Mouse (Mus musculus) MEL (cell line): ENCODE results near the gene Cep89. TPM values are rescaled to one million over a fixed set of nuclear protein-coding genes. Genes with fewer than 3 reads are reported as not detected.
A peak's percentile ranks its signal among the peaks of the same experiment; 100 is the strongest.

Experiments
- DNase-seq: peaks from one replicate; pipeline ENCODE4 v3.0.0; 2011; ENCODE audit warnings: low read depth, low spot score
- H3K27ac ChIP-seq: 2 replicates; pipeline ENCODE4 v1.5.1; 2012; ENCODE audit warnings: low read depth, mild to moderate bottlenecking, control low read depth, low read length, moderate library complexity; ENCODE audit not compliant: control insufficient read depth
- H3K27me3 ChIP-seq, 2 experiments: fragments of 150-350 bp in 1 of 2; sonication (generic) in 1 of 2; 2 replicates each; pipeline ENCODE4 v1.6.1; 2012; ENCODE audit warnings: low read length in 2 of 2, mild to moderate bottlenecking in 2 of 2, improper control_type of control experiment in 1 of 2, moderate library complexity in 1 of 2; ENCODE audit not compliant: insufficient read depth in 2 of 2, control insufficient read depth in 1 of 2
- H3K36me3 ChIP-seq, 2 experiments: 2 replicates each; pipeline ENCODE4 v1.6.1; 2012 to 2014; ENCODE audit warnings: low read length in 2 of 2, improper control_type of control experiment in 1 of 2, inconsistent platforms in 1 of 2, mild to moderate bottlenecking in 1 of 2; ENCODE audit not compliant: insufficient read depth in 2 of 2, control insufficient read depth in 1 of 2
- H3K4me1 ChIP-seq, 2 experiments: fragments of 150-350 bp in 1 of 2; sonication (generic) in 1 of 2; 2 replicates each; pipeline ENCODE4 v1.6.1; 2012; ENCODE audit warnings: low read length in 2 of 2, improper control_type of control experiment in 1 of 2, mild to moderate bottlenecking in 1 of 2; ENCODE audit not compliant: insufficient read depth in 2 of 2, control insufficient read depth in 1 of 2
- H3K4me3 ChIP-seq, 2 experiments: fragments of 150-350 bp in 1 of 2; sonication (generic) in 1 of 2; 2 replicates each; pipeline ENCODE4 v1.5.1; 2012; ENCODE audit warnings: low read depth in 2 of 2, low read length in 2 of 2, mild to moderate bottlenecking in 2 of 2, moderate library complexity in 2 of 2, control low read depth in 1 of 2, improper control_type of control experiment in 1 of 2; ENCODE audit not compliant: control insufficient read depth in 1 of 2, insufficient read depth in 1 of 2
- H3K79me2 ChIP-seq: 2 replicates; pipeline ENCODE4 v1.6.1; 2012; ENCODE audit warnings: mild to moderate bottlenecking, low read length, moderate library complexity; ENCODE audit not compliant: control insufficient read depth, poor library complexity, insufficient read depth
- H3K9ac ChIP-seq: 2 replicates; pipeline ENCODE4 v1.6.1; 2012; ENCODE audit warnings: low read depth, mild to moderate bottlenecking, control low read depth, low read length, moderate library complexity; ENCODE audit not compliant: control insufficient read depth, poor library complexity, severe bottlenecking
- H3K9me3 ChIP-seq: fragments of 150-350 bp; sonication (generic); replicated peaks from 2 replicates; pipeline ENCODE4 v1.6.1; 2012; ENCODE audit warnings: mild to moderate bottlenecking, low read length, improper control_type of control experiment, moderate library complexity; ENCODE audit not compliant: insufficient read depth
- BHLHE40 ChIP-seq: IDR thresholded peaks from 2 replicates; pipeline ENCODE4 v1.6.1; 2012; ENCODE audit warnings: low read depth, mild to moderate bottlenecking, inconsistent platforms, low read length, improper control_type of control experiment, borderline replicate concordance
- CTCF ChIP-seq, 3 experiments: IDR thresholded peaks in 2 of 3; conservative IDR thresholded peaks in 1 of 3; 2 replicates each; pipeline ENCODE4 v1.5.1; 2011 to 2012; ENCODE audit warnings: low read length in 3 of 3, low read depth in 2 of 3, mild to moderate bottlenecking in 2 of 3, improper control_type of control experiment in 1 of 3, inconsistent platforms in 1 of 3, mixed read lengths in 1 of 3, moderate library complexity in 1 of 3; ENCODE audit not compliant: control insufficient read depth in 1 of 3, insufficient read depth in 1 of 3, poor library complexity in 1 of 3, severe bottlenecking in 1 of 3
- EP300 ChIP-seq, 2 experiments: IDR thresholded peaks; 2 replicates each; pipeline ENCODE4 v1.6.1; 2011; ENCODE audit warnings: improper control_type of control experiment in 2 of 2, low read length in 2 of 2, low read depth in 1 of 2, mild to moderate bottlenecking in 1 of 2
- GABPA ChIP-seq: IDR thresholded peaks from 2 replicates; pipeline ENCODE4 v1.6.1; 2012; ENCODE audit warnings: low read depth, mild to moderate bottlenecking, inconsistent platforms, low read length, improper control_type of control experiment, moderate library complexity
- MAFK ChIP-seq: IDR thresholded peaks from 2 replicates; pipeline ENCODE4 v1.6.1; 2011; ENCODE audit warnings: low read depth, mild to moderate bottlenecking, low read length, improper control_type of control experiment, borderline replicate concordance
- MAX ChIP-seq: IDR thresholded peaks from 2 replicates; pipeline ENCODE4 v1.6.1; 2011; ENCODE audit warnings: low read length, improper control_type of control experiment
- MAZ ChIP-seq: IDR thresholded peaks from 2 replicates; pipeline ENCODE4 v1.6.1; 2012; ENCODE audit warnings: low read depth, mild to moderate bottlenecking, inconsistent platforms, low read length, improper control_type of control experiment
- MYC ChIP-seq: IDR thresholded peaks from 2 replicates; pipeline ENCODE4 v1.6.1; 2011; ENCODE audit warnings: low read depth, mild to moderate bottlenecking, low read length, improper control_type of control experiment, moderate library complexity
- NELFE ChIP-seq: IDR thresholded peaks from 2 replicates; pipeline ENCODE4 v1.6.1; 2011; ENCODE audit warnings: low read depth, low read length, improper control_type of control experiment
- NRF1 ChIP-seq: IDR thresholded peaks from 2 replicates; pipeline ENCODE4 v1.6.1; 2014; ENCODE audit warnings: low read depth, mild to moderate bottlenecking, inconsistent platforms, low read length, improper control_type of control experiment, moderate library complexity; ENCODE audit not compliant: poor library complexity, insufficient read depth, severe bottlenecking
- POLR2AphosphoS2 ChIP-seq: IDR thresholded peaks from 2 replicates; pipeline ENCODE4 v1.6.1; 2011; ENCODE audit warnings: low read length, improper control_type of control experiment
- POLR2AphosphoS5 ChIP-seq: IDR thresholded peaks from 2 replicates; pipeline ENCODE4 v1.6.1; 2012; ENCODE audit warnings: low read depth, borderline replicate concordance, mild to moderate bottlenecking, inconsistent platforms, low read length, moderate library complexity, mixed read lengths
- RAD21 ChIP-seq: IDR thresholded peaks from 2 replicates; pipeline ENCODE4 v1.6.1; 2011; ENCODE audit warnings: mild to moderate bottlenecking, low read depth, low read length, improper control_type of control experiment
- SIN3A ChIP-seq: IDR thresholded peaks from 2 replicates; pipeline ENCODE4 v1.6.1; 2012; ENCODE audit warnings: low read length, improper control_type of control experiment, inconsistent platforms
- TAL1 ChIP-seq: IDR thresholded peaks from 2 replicates; pipeline ENCODE4 v1.6.1; 2012; ENCODE audit warnings: mild to moderate bottlenecking, inconsistent platforms, low read length, moderate library complexity, mixed read lengths
- TBP ChIP-seq: IDR thresholded peaks from 2 replicates; pipeline ENCODE4 v1.8.0; 2011; ENCODE audit warnings: low read depth, low read length, improper control_type of control experiment
- USF2 ChIP-seq, 2 experiments: IDR thresholded peaks; 2 replicates each; pipeline ENCODE4 v1.6.1; 2011 to 2012; ENCODE audit warnings: improper control_type of control experiment in 2 of 2, low read length in 2 of 2, borderline replicate concordance in 1 of 2, inconsistent platforms in 1 of 2, low read depth in 1 of 2, mild to moderate bottlenecking in 1 of 2; ENCODE audit not compliant: insufficient read depth in 1 of 2
- polyA plus RNA-seq, 2 experiments: library from polyadenylated mRNA; stranded (reverse) in 1 of 2; unstranded in 1 of 2; fragments of >175 nt in 1 of 2; fragments of >200 nt in 1 of 2; gene quantifications; 2 replicates each; pipeline versions ENCODE4 v1.2.1 to v1.2.4; 2012; ENCODE audit warnings: low replicate concordance in 2 of 2, low read depth in 1 of 2; ENCODE audit not compliant: insufficient read length in 2 of 2, insufficient read depth in 1 of 2, missing spikeins in 1 of 2
- total RNA-seq: library from RNA; depleted of rRNA; stranded (reverse); fragments of 300-350 nt; gene quantifications from 2 replicates; pipeline ENCODE4 v1.2.3, GENCODE M21; 2012; rRNA removed

Cep89 gene
- total and polyA plus RNA-seq, 3 experiments: 15.8 to 44.5 TPM; not detected in 1

- Histone ChIP-seq H3K27me3 (peaks cover 0 to 6% of the 10 kb centered on the region in 2 experiments; a peak in 2 of 4 replicates), H3K27ac (no peak overlapping the region), H3K79me2 (no peaks in the 10 kb centered on the region), H3K36me3 (no peaks in the 10 kb centered on the region), H3K4me1 (no peaks in the 10 kb centered on the region), H3K9ac (no peak overlapping the region), H3K4me3 (no peak overlapping the region), H3K9me3 (no peaks in the 10 kb centered on the region)
- DNase-seq: peak; percentile 10
- TF ChIP-seq NELFE (no peak), GABPA (no peak), TBP (no peak), MAZ (no peak), CTCF (IDR thresholded peaks at IDR 0.05 in 2 of 3, conservative IDR thresholded peaks at IDR 0.05 in 1 of 3; ENCODE audit: control insufficient read depth in 1 of 3, insufficient read depth in 1 of 3, low read depth in 2 of 3, low read length in 3 of 3, poor library complexity in 1 of 3, severe bottlenecking in 1 of 3) (no peak), NRF1 (no peak), EP300 (IDR thresholded peaks at IDR 0.05; ENCODE audit: low read depth in 1 of 2, low read length in 2 of 2) (no peak), MAFK (no peak), POLR2AphosphoS5 (no peak), BHLHE40 (peak; percentile 95), TAL1 (no peak), USF2 (IDR thresholded peaks at IDR 0.05; ENCODE audit: borderline replicate concordance in 1 of 2, insufficient read depth in 1 of 2, low read depth in 1 of 2, low read length in 2 of 2) (no peak), SIN3A (no peak), MYC (no peak), POLR2AphosphoS2 (no peak), MAX (0 out of 2 replicates have a peak, but pooled peaks have one; percentile 32), RAD21 (no peak)
These were observed 89.7 kb downstream of the Cep89 start for GRCm38 (mm10) chr7:35486553-35486952.

Other genes starting within 250 kb of the Cep89 start
- gene Slc7a10, start 210.7 kb upstream of the Cep89 start, total RNA-seq: not detected in 2 replicates
- gene Slc7a10, start 210.7 kb upstream of the Cep89 start, polyA plus RNA-seq: not detected
- gene Lrp3, start 181.5 kb upstream of the Cep89 start, total RNA-seq: not detected in 2 replicates
- gene Lrp3, start 181.5 kb upstream of the Cep89 start, polyA plus RNA-seq: not detected
- gene Gpatch1, start 78.6 kb upstream of the Cep89 start, total RNA-seq: 7.9 and 8.5 TPM in 2 replicates
- 10 to 100 TPM in 1 of 2 experiments, not detected in 1; 13.4 TPM for gene Gpatch1, start 78.6 kb upstream of the Cep89 start, polyA plus RNA-seq
- 0.46 and 0.58 TPM in 2 replicates for gene Rhpn2, start 62.9 kb upstream of the Cep89 start, total RNA-seq
- gene Rhpn2, start 62.9 kb upstream of the Cep89 start, polyA plus RNA-seq: 1 to 10 TPM in 1 of 2 experiments, not detected in 1; 1.2 TPM
- 11.9 and 15.3 TPM in 2 replicates for gene Faap24, start 199 bp upstream of the Cep89 start, total RNA-seq
- gene Faap24, start 199 bp upstream of the Cep89 start, polyA plus RNA-seq: 10 to 100 TPM in 1 of 2 experiments, not detected in 1; 26.7 TPM
- not detected in 2 replicates for gene Slc7a9, start 51.8 kb downstream of the Cep89 start, total RNA-seq
- not detected for gene Slc7a9, start 51.8 kb downstream of the Cep89 start, polyA plus RNA-seq
- gene Tdrd12, start 140.7 kb downstream of the Cep89 start, total RNA-seq: 0.26 and 0.50 TPM in 2 replicates
- gene Tdrd12, start 140.7 kb downstream of the Cep89 start, polyA plus RNA-seq: under 1 TPM in 1 of 2 experiments, not detected in 1; 0.25 TPM
- gene Nudt19, start 159.3 kb downstream of the Cep89 start, total RNA-seq: 83.2 and 89.1 TPM in 2 replicates
- 100 to 1,000 TPM in 1 of 2 experiments, 10 to 100 TPM in 1; 67.6 to 631 TPM for gene Nudt19, start 159.3 kb downstream of the Cep89 start, polyA plus RNA-seq
- 0.10 and 0.12 TPM in 2 replicates for gene Rgs9bp, start 188.5 kb downstream of the Cep89 start, total RNA-seq
- under 1 TPM in 1 of 2 experiments, not detected in 1; 0.43 TPM for gene Rgs9bp, start 188.5 kb downstream of the Cep89 start, polyA plus RNA-seq
- 74.2 and 74.9 TPM in 2 replicates for gene Ankrd27, start 189.2 kb downstream of the Cep89 start, total RNA-seq
- gene Ankrd27, start 189.2 kb downstream of the Cep89 start, polyA plus RNA-seq: 100 to 1,000 TPM in 1 of 2 experiments, 10 to 100 TPM in 1; 49.0 to 103 TPM